Mouse (Mus musculus) CH12.LX (cell line): ENCODE results near the gene Afp. TPM values are rescaled to one million over a fixed set of nuclear protein-coding genes. Genes with fewer than 3 reads are reported as not detected.

Source experiments
- DNase-seq: peaks from one replicate; pipeline ENCODE4 v3.0.0-alpha.2; 2013; ENCODE audit errors: extremely low read depth
- H3K27ac ChIP-seq: 2 replicates; pipeline ENCODE4 v1.5.1; 2012; ENCODE audit warnings: low read depth, mild to moderate bottlenecking, control low read depth, moderate library complexity; ENCODE audit not compliant: insufficient read depth
- H3K27me3 ChIP-seq: replicated peaks from 2 replicates; pipeline ENCODE3; 2012; ENCODE audit warnings: inconsistent platforms
- H3K36me3 ChIP-seq, 2 experiments: replicated peaks in 1 of 2; 2 replicates each; pipeline versions ENCODE3 to v1.6.1; 2012; ENCODE audit warnings: inconsistent platforms in 1 of 2, low read length in 1 of 2, mild to moderate bottlenecking in 1 of 2, mixed read lengths in 1 of 2, moderate library complexity in 1 of 2; ENCODE audit not compliant: control insufficient read depth in 1 of 2, insufficient read depth in 1 of 2
- H3K4me1 ChIP-seq, 2 experiments: 2 replicates each; pipeline ENCODE4 v1.6.1; 2012; ENCODE audit warnings: inconsistent platforms in 1 of 2, moderate library complexity in 1 of 2; ENCODE audit not compliant: insufficient read depth in 2 of 2, control insufficient read depth in 1 of 2
- H3K4me2 ChIP-seq: 2 replicates; pipeline ENCODE4 v1.6.1; 2012; ENCODE audit warnings: low read depth, mild to moderate bottlenecking, control low read depth; ENCODE audit not compliant: poor library complexity, insufficient read depth, severe bottlenecking
- H3K4me3 ChIP-seq, 3 experiments: fragments of 150-350 bp in 1 of 3; sonication (generic) in 1 of 3; replicated peaks in 1 of 3; 2 replicates each; pipeline versions ENCODE3 to v1.5.1; 2011 to 2012; ENCODE audit warnings: low read depth in 2 of 3, low read length in 2 of 3, mild to moderate bottlenecking in 2 of 3, moderate library complexity in 2 of 3, control low read depth in 1 of 3, improper control_type of control experiment in 1 of 3, inconsistent platforms in 1 of 3, mixed read lengths in 1 of 3; ENCODE audit not compliant: poor library complexity in 1 of 3
- H3K79me2 ChIP-seq: replicated peaks from 2 replicates; pipeline ENCODE4 v1.6.1; 2012; ENCODE audit warnings: mild to moderate bottlenecking, moderate library complexity; ENCODE audit not compliant: control insufficient read depth, poor library complexity, insufficient read depth, severe bottlenecking; ENCODE audit errors: extremely low read depth
- H3K9ac ChIP-seq: 2 replicates; pipeline ENCODE4 v1.6.1; 2012; ENCODE audit warnings: low read depth, mild to moderate bottlenecking, control low read depth, moderate library complexity; ENCODE audit not compliant: insufficient read depth
- H3K9me3 ChIP-seq: replicated peaks from 2 replicates; pipeline ENCODE3; 2012; ENCODE audit warnings: low read length, inconsistent platforms, mixed read lengths
- BHLHE40 ChIP-seq: IDR thresholded peaks from 2 replicates; pipeline ENCODE4 v1.6.1; 2011; ENCODE audit warnings: mild to moderate bottlenecking, low read depth, low read length, improper control_type of control experiment
- CHD1 ChIP-seq: IDR thresholded peaks from 2 replicates; pipeline ENCODE4 v1.6.1; 2012; ENCODE audit warnings: low read depth, low read length, improper control_type of control experiment, inconsistent platforms
- CHD2 ChIP-seq: IDR thresholded peaks from 2 replicates; pipeline ENCODE4 v1.6.1; 2011; ENCODE audit warnings: low read length, improper control_type of control experiment
- CTCF ChIP-seq, 2 experiments: IDR thresholded peaks in 1 of 2; conservative IDR thresholded peaks in 1 of 2; 2 replicates each; pipeline ENCODE4 v1.5.1; 2011 to 2012; ENCODE audit warnings: low read depth in 2 of 2, low read length in 2 of 2, improper control_type of control experiment in 1 of 2, inconsistent platforms in 1 of 2, mild to moderate bottlenecking in 1 of 2, moderate library complexity in 1 of 2
- E2F4 ChIP-seq: IDR thresholded peaks from 2 replicates; pipeline ENCODE4 v1.6.1; 2011; ENCODE audit warnings: low read depth, low read length, improper control_type of control experiment; ENCODE audit not compliant: insufficient replicate concordance
- ELF1 ChIP-seq: IDR thresholded peaks from 2 replicates; pipeline ENCODE4 v1.6.1; 2014; ENCODE audit warnings: low read depth, mild to moderate bottlenecking, inconsistent platforms, low read length, improper control_type of control experiment
- EP300 ChIP-seq: IDR thresholded peaks from 2 replicates; pipeline ENCODE4 v1.6.1; 2011; ENCODE audit warnings: low read length, improper control_type of control experiment
- ETS1 ChIP-seq: conservative IDR thresholded peaks from 2 replicates; pipeline ENCODE4 v1.6.1; 2012; ENCODE audit warnings: low read depth, mild to moderate bottlenecking, inconsistent platforms, low read length, improper control_type of control experiment, moderate library complexity
- GABPA ChIP-seq: IDR thresholded peaks from 2 replicates; pipeline ENCODE4 v1.6.1; 2012; ENCODE audit warnings: low read depth, low read length, improper control_type of control experiment, inconsistent platforms; ENCODE audit not compliant: insufficient replicate concordance
- HCFC1 ChIP-seq: IDR thresholded peaks from 2 replicates; pipeline ENCODE4 v1.6.1; 2012; ENCODE audit warnings: low read depth, mild to moderate bottlenecking, inconsistent platforms, low read length, improper control_type of control experiment
- IRF4 ChIP-seq: IDR thresholded peaks from 2 replicates; pipeline ENCODE4 v1.6.1; 2014; ENCODE audit warnings: low read depth, mild to moderate bottlenecking, inconsistent platforms, low read length, improper control_type of control experiment
- JUN ChIP-seq: IDR thresholded peaks from 2 replicates; pipeline ENCODE4 v1.6.1; 2011; ENCODE audit warnings: low read depth, mild to moderate bottlenecking, low read length, improper control_type of control experiment, moderate library complexity; ENCODE audit not compliant: insufficient read depth
- JUND ChIP-seq: conservative IDR thresholded peaks from 2 replicates; pipeline ENCODE4 v1.6.1; 2011; ENCODE audit warnings: low read depth, low read length, improper control_type of control experiment
- KAT2A ChIP-seq: IDR thresholded peaks from 2 replicates; pipeline ENCODE4 v1.6.1; 2012; ENCODE audit warnings: low read length, improper control_type of control experiment, inconsistent platforms; ENCODE audit not compliant: insufficient replicate concordance
- MAFK ChIP-seq: IDR thresholded peaks from 2 replicates; pipeline ENCODE4 v1.6.1; 2011; ENCODE audit warnings: low read length, improper control_type of control experiment; ENCODE audit not compliant: insufficient replicate concordance
- MAX ChIP-seq: IDR thresholded peaks from 2 replicates; pipeline ENCODE4 v1.6.1; 2011; ENCODE audit warnings: low read length, improper control_type of control experiment
- MAZ ChIP-seq: IDR thresholded peaks from 2 replicates; pipeline ENCODE4 v1.6.1; 2012; ENCODE audit warnings: low read depth, mild to moderate bottlenecking, inconsistent platforms, low read length, improper control_type of control experiment, moderate library complexity
- MEF2A ChIP-seq: IDR thresholded peaks from 2 replicates; pipeline ENCODE4 v1.6.1; 2014; ENCODE audit warnings: low read depth, mild to moderate bottlenecking, inconsistent platforms, low read length, improper control_type of control experiment, borderline replicate concordance
- MXI1 ChIP-seq: IDR thresholded peaks from 2 replicates; pipeline ENCODE4 v1.6.1; 2011; ENCODE audit warnings: mild to moderate bottlenecking, low read depth, low read length, improper control_type of control experiment
- MYC ChIP-seq: IDR thresholded peaks from 2 replicates; pipeline ENCODE4 v1.6.1; 2011; ENCODE audit warnings: low read depth, mild to moderate bottlenecking, improper control_type of control experiment, low read length
- NELFE ChIP-seq: IDR thresholded peaks from 2 replicates; pipeline ENCODE4 v1.6.1; 2011; ENCODE audit warnings: low read depth, low read length, improper control_type of control experiment
- NRF1 ChIP-seq: IDR thresholded peaks from 2 replicates; pipeline ENCODE4 v1.6.1; 2014; ENCODE audit warnings: low read depth, mild to moderate bottlenecking, inconsistent platforms, low read length, improper control_type of control experiment, moderate library complexity
- PAX5 ChIP-seq: IDR thresholded peaks from 2 replicates; pipeline ENCODE4 v1.6.1; 2012; ENCODE audit warnings: low read length, inconsistent platforms, mixed read lengths
- POLR2A ChIP-seq: IDR thresholded peaks from 2 replicates; pipeline ENCODE4 v1.6.1; 2011; ENCODE audit warnings: low read depth, mild to moderate bottlenecking, improper control_type of control experiment, low read length
- POLR2AphosphoS2 ChIP-seq: IDR thresholded peaks from 2 replicates; pipeline ENCODE4 v1.6.1; 2011; ENCODE audit warnings: low read depth, low read length, improper control_type of control experiment
- RAD21 ChIP-seq: IDR thresholded peaks from 2 replicates; pipeline ENCODE4 v1.6.1; 2011; ENCODE audit warnings: low read depth, mild to moderate bottlenecking, low read length, improper control_type of control experiment, moderate library complexity
- RCOR1 ChIP-seq: conservative IDR thresholded peaks from 2 replicates; pipeline ENCODE4 v1.6.1; 2012; ENCODE audit warnings: low read depth, mild to moderate bottlenecking, inconsistent platforms, low read length, improper control_type of control experiment
- SIN3A ChIP-seq: IDR thresholded peaks from 2 replicates; pipeline ENCODE4 v1.6.1; 2012; ENCODE audit warnings: low read length, improper control_type of control experiment, inconsistent platforms
- SMC3 ChIP-seq: IDR thresholded peaks from 2 replicates; pipeline ENCODE4 v1.6.1; 2011; ENCODE audit warnings: low read depth, low read length, improper control_type of control experiment
- TBP ChIP-seq: conservative IDR thresholded peaks from 2 replicates; pipeline ENCODE4 v1.6.1; 2011; ENCODE audit warnings: low read depth, low read length, improper control_type of control experiment
- TCF12 ChIP-seq: IDR thresholded peaks from 2 replicates; pipeline ENCODE4 v1.6.1; 2014; ENCODE audit warnings: low read depth, mild to moderate bottlenecking, inconsistent platforms, low read length, improper control_type of control experiment
- UBTF ChIP-seq: IDR thresholded peaks from 2 replicates; pipeline ENCODE4 v1.6.1; 2012; ENCODE audit warnings: low read depth, mild to moderate bottlenecking, inconsistent platforms, low read length, improper control_type of control experiment, moderate library complexity
- USF1 ChIP-seq: IDR thresholded peaks from 2 replicates; pipeline ENCODE4 v1.6.1; 2014; ENCODE audit warnings: low read depth, mild to moderate bottlenecking, inconsistent platforms, low read length, improper control_type of control experiment
- USF2 ChIP-seq: conservative IDR thresholded peaks from 2 replicates; pipeline ENCODE4 v1.6.1; 2011; ENCODE audit warnings: low read depth, low read length, improper control_type of control experiment
- ZC3H11A ChIP-seq: IDR thresholded peaks from 2 replicates; pipeline ENCODE4 v1.6.1; 2012; ENCODE audit warnings: low read depth, mild to moderate bottlenecking, inconsistent platforms, low read length, improper control_type of control experiment
- ZKSCAN1 ChIP-seq: IDR thresholded peaks from 2 replicates; pipeline ENCODE4 v1.6.1; 2012; ENCODE audit warnings: low read depth, inconsistent platforms, low read length, improper control_type of control experiment, borderline replicate concordance
- ZMIZ1 ChIP-seq: IDR thresholded peaks from 2 replicates; pipeline ENCODE4 v1.6.1; 2012; ENCODE audit warnings: low read depth, mild to moderate bottlenecking, inconsistent platforms, low read length, improper control_type of control experiment
- ZNF384 ChIP-seq: IDR thresholded peaks from 2 replicates; pipeline ENCODE4 v1.6.1; 2012; ENCODE audit warnings: low read depth, low read length, improper control_type of control experiment, inconsistent platforms
- dilution Hi-C: fragments of 300-500 bp; cut with MboI; formaldehyde crosslinking; loops from 2 replicates; pipeline ENCODE4 v1.14.3; 2020; ENCODE audit warnings: low sequenced_read_pairs; ENCODE audit not compliant: extremely low pct_unique_long_range_greater_than_20kb, extremely low pct_ligation_motif_present
- in situ Hi-C: fragments of 300-500 bp; cut with MboI; formaldehyde crosslinking; loops from 3 replicates; pipeline ENCODE4 v1.14.3; 2019; ENCODE audit warnings: low sequenced_read_pairs, low pct_ligation_motif_present, low pct_unique_long_range_greater_than_20kb, mixed read lengths
- polyA plus RNA-seq: library from polyadenylated mRNA; unstranded; fragments of >175 nt; gene quantifications from 2 replicates; pipeline ENCODE4 v1.2.1, GENCODE M21; 2012; ENCODE audit warnings: low read depth; ENCODE audit not compliant: insufficient read length
- total RNA-seq, 2 experiments: library from RNA; depleted of rRNA; stranded (reverse); fragments of 300-350 nt in 1 of 2; fragments of >200 nt in 1 of 2; gene quantifications; 2 replicates each; pipeline ENCODE4 v1.2.3; 2012 to 2014

Afp gene
- total and polyA plus RNA-seq, 3 experiments, result 12.5 to 19.8 (median 15.9) TPM

DNA sequence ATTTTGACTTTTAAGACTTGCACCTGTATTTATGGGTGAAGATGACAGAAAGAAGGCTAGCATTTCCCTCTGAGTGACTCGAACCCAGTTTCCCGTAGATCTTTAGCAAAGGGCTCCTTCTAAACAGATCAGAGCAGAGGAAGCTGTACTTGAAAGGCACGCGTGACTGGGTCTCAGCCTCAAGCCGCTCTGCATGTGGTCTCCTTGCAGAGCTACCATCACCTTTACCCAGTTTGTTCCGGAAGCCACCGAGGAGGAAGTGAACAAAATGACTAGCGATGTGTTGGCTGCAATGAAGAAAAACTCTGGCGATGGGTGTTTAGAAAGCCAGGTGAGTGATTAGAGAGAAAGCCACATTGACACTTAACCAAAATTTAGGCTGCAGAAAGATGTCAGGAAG, 1.9 kb downstream of the Afp start:
- Histone ChIP-seq H3K9ac (no peak overlapping the region), H3K4me3 (peak overlapping the region in 2 of 3 experiments; percentile 37 to 39), H3K9me3 (no peaks in the 10 kb centered on the region), H3K4me2 (peak overlapping the region; percentile 54), H3K27ac (no peak overlapping the region), H3K79me2 (no peaks in the 10 kb centered on the region), H3K36me3 (no peaks in the 10 kb centered on the region), H3K4me1 (peaks cover 0 to 15% of the 10 kb centered on the region in 2 experiments; a peak in 2 of 4 replicates), H3K27me3 (no peaks in the 10 kb centered on the region)
- dilution Hi-C loops, result no loop called here
- TF ChIP-seq JUN, result no peak
- no peak for TF ChIP-seq E2F4
- TF ChIP-seq EP300, result peak; percentile 63
- TF ChIP-seq CTCF (conservative IDR thresholded peaks at IDR 0.05 in 1 of 2, IDR thresholded peaks at IDR 0.05 in 1 of 2; ENCODE audit: low read depth in 2 of 2, low read length in 2 of 2), result no peak
- 0 out of 2 replicates have a peak, but pooled peaks have one; percentile 53 for TF ChIP-seq MXI1
- TF ChIP-seq USF2, result no peak
- 0 out of 2 replicates have a peak, but pooled peaks have one; percentile 57 for TF ChIP-seq TBP
- TF ChIP-seq MYC, result peak; percentile 86
- peak; percentile 45; the same call in 1 of the 2 replicates for TF ChIP-seq IRF4
- TF ChIP-seq RAD21, result no peak
- TF ChIP-seq MEF2A, result no peak
- TF ChIP-seq MAZ, result no peak
- TF ChIP-seq MAFK, result no peak
- peak; percentile 74 for TF ChIP-seq ELF1
- TF ChIP-seq POLR2A, result 0 out of 2 replicates have a peak, but pooled peaks have one; percentile 36
- no peak for TF ChIP-seq ZKSCAN1
- TF ChIP-seq ETS1, result peak; percentile 57; the same call in 1 of the 2 replicates
- TF ChIP-seq NRF1, result no peak
- no peak for TF ChIP-seq CHD2
- no peak for TF ChIP-seq KAT2A
- TF ChIP-seq MAX, result peak; percentile 65; the same call in 1 of the 2 replicates
- TF ChIP-seq SIN3A, result 0 out of 2 replicates have a peak, but pooled peaks have one; percentile 51
- TF ChIP-seq NELFE, result no peak
- peak; percentile 40; the same call in 1 of the 2 replicates for TF ChIP-seq TCF12
- peak; percentile 96 for TF ChIP-seq BHLHE40
- TF ChIP-seq SMC3, result no peak
- TF ChIP-seq JUND, result peak; percentile 42; the same call in 1 of the 2 replicates
- TF ChIP-seq HCFC1, result no peak
- TF ChIP-seq ZMIZ1, result no peak
- TF ChIP-seq POLR2AphosphoS2, result no peak
- no peak for TF ChIP-seq PAX5
- no peak for TF ChIP-seq UBTF
- no peak for TF ChIP-seq ZNF384
- no peak for TF ChIP-seq ZC3H11A
- no peak for TF ChIP-seq CHD1
- TF ChIP-seq USF1, result no peak
- no peak for TF ChIP-seq GABPA
- TF ChIP-seq RCOR1, result no peak
- in situ Hi-C loops, result loop anchor here (10.0 to 25.0 kb wide), 2 partner anchors 78 to 280 kb away; partner anchors contain the start of gene Cox18
- DNase-seq, result peak; percentile 75
